Mouse (Mus musculus) embryonic facial prominence, embryonic 11.5 days (tissue): ENCODE data around the gene Zic3. TPM values are rescaled to one million over a fixed set of nuclear protein-coding genes. Genes with fewer than 3 reads are reported as not detected.

Source experiments
- ATAC-seq: fragments of 200-750 bp; cut with Nextera tagmentation; replicated peaks from 2 replicates; pipeline ENCODE4 v1.8.0; 2017; ENCODE audit warnings: low read depth; ENCODE audit not compliant: insufficient number of reproducible peaks, low FRiP score, low TSS enrichment
- DNase-seq: peaks from one replicate; pipeline ENCODE4 v3.0.0-alpha.2; 2015; ENCODE audit warnings: low spot score
- H3K27ac ChIP-seq: fragments of 300-500 bp; sonication (generic); replicated peaks from 2 replicates; pipeline ENCODE4 v1.5.1; 2014; ENCODE audit warnings: mild to moderate bottlenecking, low read depth, low read length, control low read depth
- H3K27me3 ChIP-seq: fragments of 300-500 bp; sonication (generic); 2 replicates; pipeline ENCODE4 v1.6.1; 2014; ENCODE audit warnings: mild to moderate bottlenecking, low read length, moderate library complexity, mixed read lengths; ENCODE audit not compliant: control insufficient read depth, insufficient read depth
- H3K36me3 ChIP-seq: fragments of 300-500 bp; sonication (generic); replicated peaks from 2 replicates; pipeline ENCODE4 v1.6.1; 2014; ENCODE audit warnings: low read depth, mild to moderate bottlenecking, low read length, moderate library complexity, mixed read lengths; ENCODE audit not compliant: control insufficient read depth, insufficient read depth
- H3K4me1 ChIP-seq: fragments of 300-500 bp; sonication (generic); 2 replicates; pipeline ENCODE4 v1.6.1; 2014; ENCODE audit warnings: low read length, mixed read lengths; ENCODE audit not compliant: control insufficient read depth, insufficient read depth
- H3K4me2 ChIP-seq: fragments of 300-500 bp; sonication (generic); 2 replicates; pipeline ENCODE4 v1.6.1; 2014; ENCODE audit warnings: low read depth, mild to moderate bottlenecking, control low read depth, low read length, moderate library complexity
- H3K4me3 ChIP-seq: fragments of 300-500 bp; sonication (generic); 2 replicates; pipeline ENCODE4 v1.5.1; 2014; ENCODE audit warnings: low read depth, low read length, control low read depth
- H3K9ac ChIP-seq: fragments of 300-500 bp; sonication (generic); replicated peaks from 2 replicates; pipeline ENCODE4 v1.6.1; 2014; ENCODE audit warnings: mild to moderate bottlenecking, control low read depth, low read length
- H3K9me3 ChIP-seq: fragments of 300-500 bp; sonication (generic); replicated peaks from 2 replicates; pipeline ENCODE4 v1.6.1; 2016; ENCODE audit warnings: mild to moderate bottlenecking, low read length, inconsistent platforms, mixed read lengths; ENCODE audit not compliant: control insufficient read depth
- WGBS: fragments of 180-500 bp; shearing (Covaris S2); extraction: QIAGEN DNeasy Blood & Tissue Kit; methylation state at CpG from one replicate; pipeline ENCODE4 v1.1.7; 2014; 5-methylcytosine and 5-hydroxymethylcytosine counted together
- polyA plus RNA-seq: library from polyadenylated mRNA; unstranded; fragments of >200 nt; fragmentation: Nextera tagmentation; extraction: Ambion mirVana; gene quantifications from 2 replicates; pipeline ENCODE4 v1.2.1, GENCODE M21; 2014

The Zic3 gene
- polyA plus RNA-seq, 1 experiment from 2014 or later = 4.6 TPM

DNA sequence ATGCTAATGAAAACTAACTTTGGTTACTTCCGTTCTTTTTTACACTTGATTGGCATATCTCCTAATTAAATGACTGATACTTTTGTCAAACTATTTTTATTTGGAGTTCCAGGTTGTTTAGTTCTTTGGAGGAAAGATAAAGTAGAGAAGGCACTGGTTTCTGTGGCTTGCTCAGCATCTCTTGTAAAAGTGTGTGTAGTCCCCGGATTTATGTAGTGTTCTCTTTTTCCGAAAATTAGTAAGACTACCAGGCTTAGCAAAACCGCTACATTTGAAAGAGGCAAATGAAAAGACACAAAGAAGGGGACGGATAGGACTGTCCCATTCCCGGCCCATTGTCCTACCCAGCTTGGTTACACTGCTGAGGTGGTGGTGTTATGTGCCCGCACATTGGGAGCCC lies 10.1 kb downstream of the Zic3 start:
- 18% methylated on average over 7 of the region's 7 CpGs for WGBS
- H3K4me2 ChIP-seq = no peak overlapping the region
- no peaks in the 10 kb centered on the region for H3K9me3 ChIP-seq
- H3K36me3 ChIP-seq = no peaks in the 10 kb centered on the region
- H3K27ac ChIP-seq = no peak overlapping the region
- peaks cover 14% of the 10 kb centered on the region for H3K27me3 ChIP-seq
- peak overlapping the region; percentile 14; the same call in 1 of the 2 replicates for H3K4me3 ChIP-seq
- H3K9ac ChIP-seq = no peak overlapping the region
- DNase-seq (no peak), ATAC-seq (no peak)
- H3K4me1 ChIP-seq = no peaks in the 10 kb centered on the region

DNA sequence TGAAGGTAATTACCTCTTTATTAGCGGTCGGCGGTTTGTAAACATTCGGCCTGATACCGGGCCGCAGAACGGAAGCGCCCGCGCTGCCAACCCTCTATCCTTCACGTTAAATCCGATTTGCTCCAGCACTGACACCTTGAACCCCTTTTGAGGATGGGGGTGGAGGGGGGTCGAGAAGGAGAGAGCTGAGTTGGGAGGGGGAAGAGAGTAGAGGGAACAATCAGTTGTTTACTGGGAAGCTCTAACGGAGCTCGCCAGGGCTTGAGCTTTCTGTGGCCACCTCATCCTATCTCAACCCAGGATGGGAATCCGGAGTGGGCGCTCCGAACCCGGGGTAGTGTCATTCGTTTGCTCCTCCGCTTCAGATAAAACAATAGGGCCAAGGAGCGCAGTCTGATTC lies 11.0 kb downstream of the Zic3 start:
- Histone ChIP-seq H3K4me2 (no peak overlapping the region), H3K4me3 (no peak overlapping the region), H3K4me1 (no peaks in the 10 kb centered on the region), H3K27me3 (peaks cover 14% of the 10 kb centered on the region), H3K36me3 (no peaks in the 10 kb centered on the region), H3K27ac (no peak overlapping the region), H3K9me3 (no peaks in the 10 kb centered on the region), H3K9ac (no peak overlapping the region)
- ATAC-seq (no peak), DNase-seq (peak; percentile 2)
- 15% methylated on average over 22 of the region's 22 CpGs for WGBS

DNA sequence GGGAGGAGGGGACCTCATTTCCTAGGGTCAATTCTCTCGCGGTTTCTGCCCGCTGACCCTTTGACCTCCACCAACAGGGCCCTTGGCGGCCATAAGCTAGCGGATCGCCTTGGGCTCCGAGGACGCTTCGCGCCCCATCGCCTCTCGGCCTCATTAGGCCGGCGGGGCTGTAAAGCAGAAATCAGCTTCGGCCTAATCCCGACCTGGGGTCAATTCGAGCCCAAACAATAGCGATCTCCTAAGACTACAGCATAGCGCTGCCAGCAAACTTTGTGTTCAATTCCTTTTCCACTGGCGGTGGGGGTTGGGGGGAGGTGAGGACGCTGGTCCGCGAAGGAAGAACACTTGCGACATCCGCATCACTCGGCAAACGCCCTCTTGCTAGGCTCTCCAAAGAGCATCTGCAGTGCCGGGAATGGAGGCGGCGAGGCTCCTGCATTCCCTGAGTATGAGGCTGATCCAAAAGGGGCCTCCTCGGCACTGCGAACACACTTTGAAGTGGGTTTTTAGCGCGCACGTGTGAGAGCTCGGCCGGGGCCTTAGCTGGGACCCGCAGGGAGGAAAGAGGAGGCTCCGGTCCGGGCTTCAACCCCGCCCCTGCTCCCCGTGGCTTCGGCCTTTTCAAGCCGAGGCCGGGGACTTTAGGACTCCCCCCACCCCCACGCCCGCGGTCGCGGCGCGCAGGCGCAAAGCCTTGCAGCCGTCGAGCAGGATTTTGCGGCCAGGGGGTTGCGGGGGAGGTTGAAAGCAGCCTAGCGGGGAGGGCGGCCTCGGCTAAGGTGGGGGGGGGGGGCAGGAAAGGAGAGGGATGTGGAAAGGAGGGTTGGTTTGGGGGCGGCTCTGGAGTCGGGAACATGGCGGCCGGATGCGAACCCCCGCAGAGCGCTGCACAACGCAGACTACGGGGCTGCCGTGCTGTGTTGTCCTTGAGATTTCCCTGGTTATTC lies 15.8 kb downstream of the Zic3 start:
- 19% methylated on average over 67 of the region's 70 CpGs for WGBS
- Histone ChIP-seq H3K36me3 (no peaks in the 10 kb centered on the region), H3K27ac (no peak overlapping the region), H3K4me1 (no peaks in the 10 kb centered on the region), H3K9ac (peak overlapping the region; percentile 22), H3K27me3 (peaks cover 11% of the 10 kb centered on the region), H3K9me3 (no peaks in the 10 kb centered on the region), H3K4me3 (peak overlapping the region; percentile 36), H3K4me2 (peak overlapping the region; percentile 37)
- ATAC-seq (peak; percentile 82), DNase-seq (peak; percentile 40)

DNA sequence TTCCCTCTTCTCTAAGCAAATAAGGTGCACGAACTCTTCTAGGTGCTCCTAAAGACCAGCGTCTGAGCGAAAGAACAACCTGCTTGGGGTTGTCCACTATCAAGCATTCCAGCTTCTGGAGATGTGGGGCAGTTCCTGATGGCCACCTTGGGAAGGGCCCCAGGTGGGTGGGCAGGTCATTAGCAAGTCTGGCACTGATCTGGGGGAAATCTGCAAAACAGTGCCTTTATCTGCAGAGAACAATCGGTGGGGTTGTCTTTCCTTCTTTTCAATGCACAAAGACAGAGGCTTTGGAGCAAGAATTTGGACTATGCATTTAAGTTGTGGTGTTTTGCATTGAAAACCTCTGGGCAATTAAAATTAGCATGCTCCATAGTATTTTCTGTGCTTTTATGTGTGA lies 17.2 kb downstream of the Zic3 start:
- Histone ChIP-seq H3K4me2 (no peak overlapping the region), H3K36me3 (no peaks in the 10 kb centered on the region), H3K4me3 (no peak overlapping the region), H3K27ac (no peak overlapping the region), H3K9me3 (no peaks in the 10 kb centered on the region), H3K9ac (no peak overlapping the region), H3K27me3 (peaks cover 9% of the 10 kb centered on the region), H3K4me1 (no peaks in the 10 kb centered on the region)
- ATAC-seq = no peak
- WGBS = 48% methylated on average over 4 of the region's 4 CpGs
- DNase-seq = no peak

DNA sequence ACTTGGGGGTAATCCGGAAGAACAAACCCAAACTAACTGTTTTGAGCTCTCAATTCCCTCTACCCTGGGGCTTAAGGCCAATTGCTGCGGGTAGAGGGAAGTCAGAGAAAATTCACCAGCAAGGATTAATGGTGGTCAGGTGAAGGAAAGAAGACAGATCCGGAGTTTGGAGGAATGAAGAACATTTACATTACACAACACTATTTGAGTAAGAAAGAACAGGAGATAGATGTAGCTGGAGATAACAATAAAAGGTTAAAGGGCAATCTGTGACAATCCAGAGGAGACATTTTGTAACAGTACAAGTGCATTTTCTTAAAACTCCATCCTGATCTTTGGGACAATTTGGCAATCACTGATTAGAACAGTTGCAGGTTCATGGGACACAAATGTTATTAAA lies 19.4 kb downstream of the Zic3 start:
- no peak overlapping the region for H3K4me2 ChIP-seq
- WGBS = 48% methylated on average over 3 of the region's 3 CpGs
- H3K27me3 ChIP-seq = peaks cover 9% of the 10 kb centered on the region

DNA sequence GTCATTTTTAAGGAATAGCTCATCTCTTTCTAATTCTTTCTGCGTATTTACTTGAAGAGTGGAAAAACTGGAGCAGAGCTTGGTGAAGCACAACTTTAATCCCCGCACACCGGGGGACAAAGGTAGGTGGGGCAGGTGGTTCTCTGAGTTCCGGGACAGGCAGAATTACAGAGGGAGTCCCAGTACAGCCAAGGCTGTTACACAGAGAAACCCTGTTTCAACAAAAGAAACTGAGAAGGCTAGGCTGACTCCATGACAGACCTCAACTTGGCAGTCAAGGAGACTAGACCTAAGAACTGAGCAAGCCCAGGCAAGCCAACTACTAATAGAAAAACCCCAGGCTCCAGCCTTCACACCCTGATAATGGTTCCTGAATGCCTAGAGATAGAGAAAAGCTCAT lies 20.0 kb downstream of the Zic3 start:
- H3K4me3 ChIP-seq = no peak overlapping the region
- no peak for DNase-seq
- 74% methylated on average over 4 of the region's 4 CpGs for WGBS

More for the DNA sequence above, 19.4 kb downstream of the Zic3 start:
- Histone ChIP-seq H3K4me3 (no peak overlapping the region), H3K27ac (no peak overlapping the region), H3K9me3 (no peaks in the 10 kb centered on the region), H3K9ac (no peak overlapping the region), H3K4me1 (no peaks in the 10 kb centered on the region), H3K36me3 (no peaks in the 10 kb centered on the region)
- ATAC-seq = no peak
- DNase-seq = no peak

More for the DNA sequence above, 20.0 kb downstream of the Zic3 start:
- Histone ChIP-seq H3K9ac (no peak overlapping the region), H3K27ac (no peak overlapping the region), H3K4me2 (no peak overlapping the region), H3K27me3 (peaks cover 6% of the 10 kb centered on the region), H3K36me3 (no peaks in the 10 kb centered on the region), H3K9me3 (no peaks in the 10 kb centered on the region), H3K4me1 (no peaks in the 10 kb centered on the region)
- no peak for ATAC-seq
